Mouse (Mus musculus) G1E (cell line): ENCODE data around the gene Gas2l1.

Source experiments
- CTCF ChIP-seq: IDR thresholded peaks from 2 replicates; pipeline ENCODE4 v1.5.1; 2012; ENCODE audit warnings: low read depth, low read length, inconsistent platforms, mixed read lengths
- GATA1 ChIP-seq: IDR thresholded peaks from 2 replicates; pipeline ENCODE4 v1.6.1; 2012; ENCODE audit warnings: borderline replicate concordance, low read length, inconsistent platforms, mixed read lengths
- GATA2 ChIP-seq: IDR thresholded peaks from 2 replicates; pipeline ENCODE4 v1.6.1; 2012; ENCODE audit warnings: low read depth, low read length, inconsistent platforms, borderline replicate concordance
- POLR2AphosphoS5 ChIP-seq: IDR thresholded peaks from 2 replicates; pipeline ENCODE4 v1.6.1; 2012; ENCODE audit warnings: low read depth, low read length, inconsistent platforms; ENCODE audit not compliant: insufficient replicate concordance
- TAL1 ChIP-seq: conservative IDR thresholded peaks from 2 replicates; pipeline ENCODE4 v1.6.1; 2012; ENCODE audit warnings: low read depth, low read length, inconsistent platforms, mixed read lengths

DNA sequence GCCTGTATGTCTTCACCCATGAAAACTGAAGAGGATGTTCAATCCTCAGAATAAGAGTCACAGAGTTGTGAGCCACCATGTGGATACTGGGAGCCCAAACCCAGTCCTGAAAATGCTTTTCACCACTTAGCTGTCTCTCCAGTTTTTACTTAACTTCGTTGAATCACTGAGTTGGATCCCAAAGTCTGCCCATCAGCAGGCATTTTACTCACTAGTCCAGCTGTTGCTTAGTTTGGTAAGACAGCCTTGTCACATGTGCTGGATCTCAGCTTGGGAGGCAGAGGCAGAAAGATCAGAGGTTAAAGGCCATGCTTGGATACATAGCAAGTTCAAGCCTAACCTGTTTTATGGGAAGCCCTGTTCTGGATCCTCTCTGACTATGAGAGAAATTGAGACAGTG is 54.9 kb downstream of the Gas2l1 start:
- TF ChIP-seq CTCF, result no peak
- no peak for TF ChIP-seq POLR2AphosphoS5
- TF ChIP-seq GATA1, result no peak
- no peak for TF ChIP-seq GATA2
- TF ChIP-seq TAL1, result no peak
